Mouse (Mus musculus) c-Kit-positive CD71-negative TER-119-negative erythroid progenitor cells, embryonic 14.5 days (primary cell): Measurements from ENCODE around the gene Fundc2.

Experiments used
- DNase-seq: peaks from one replicate; pipeline ENCODE4 v3.0.0-alpha.2; 2013; ENCODE audit warnings: low read depth

The Fundc2 gene

GRCm38 (mm10) chrX:75382195-75382771, at the start of gene Fundc2, which contains the start of gene F8:
TSS of gene Fundc2 (plus strand) at chrX:75382399.
TSS of gene F8 (minus strand) at chrX:75382615.
- DNase-seq = peak; percentile 53

DNA sequence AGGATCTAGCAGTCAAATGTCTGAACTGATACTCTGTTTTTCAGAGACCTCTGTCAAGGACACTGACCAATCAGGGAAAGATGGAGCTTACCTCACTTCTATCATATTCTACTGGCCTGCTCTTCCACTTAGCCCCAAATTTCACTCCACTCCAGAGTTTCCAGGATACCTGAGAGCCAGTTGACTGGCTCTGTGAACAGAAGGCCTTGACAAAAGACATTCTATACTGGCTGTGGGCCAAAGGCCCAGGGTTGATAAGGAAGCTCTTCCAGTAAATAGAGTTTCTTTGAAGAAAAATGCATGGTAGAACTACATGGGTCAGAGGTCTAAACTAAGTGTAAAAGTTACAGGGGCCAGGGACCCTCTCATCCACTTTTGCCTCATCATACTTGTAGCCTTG, 12.0 kb upstream of the Fundc2 start:
- no peak for DNase-seq

DNA sequence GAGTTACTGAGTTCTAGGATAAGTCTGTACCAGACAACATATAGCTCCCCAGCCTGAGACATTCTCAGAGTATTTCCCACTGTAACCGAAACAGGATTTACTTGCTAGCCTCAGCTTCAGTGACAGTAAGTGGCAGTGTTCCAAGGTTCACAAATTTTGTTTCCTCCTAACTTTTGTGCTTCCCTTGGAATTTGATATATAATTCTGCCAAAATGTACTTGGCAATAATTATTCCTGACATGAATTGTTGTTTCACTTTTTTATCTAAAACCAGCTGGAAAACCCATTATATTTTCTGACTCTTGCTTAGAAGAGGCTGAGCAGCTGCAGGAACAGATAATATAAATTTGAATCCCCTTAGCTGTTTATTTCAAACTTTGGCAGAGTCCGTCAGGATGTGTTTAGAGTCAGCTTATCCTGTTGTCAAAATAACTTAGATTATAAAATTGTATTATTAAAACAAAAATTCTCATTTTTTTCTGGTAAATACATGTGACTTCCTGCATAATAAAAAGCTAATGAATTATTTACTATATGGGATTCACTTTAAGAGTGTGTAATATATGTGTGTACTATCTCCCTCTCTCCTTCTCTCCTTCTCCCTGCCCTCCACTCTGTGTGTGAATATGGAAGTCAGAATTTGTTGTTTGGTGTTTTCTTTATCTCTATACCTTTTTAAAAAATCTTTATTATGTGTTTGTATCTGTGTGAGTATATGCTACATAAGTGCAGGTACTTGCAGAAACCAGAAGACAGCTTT, 9.4 kb upstream of the Fundc2 start:
- DNase-seq = no peak

GRCm38 (mm10) chrX:75376815-75377214, 5.4 kb upstream of the Fundc2 start:
- no peak for DNase-seq

DNA sequence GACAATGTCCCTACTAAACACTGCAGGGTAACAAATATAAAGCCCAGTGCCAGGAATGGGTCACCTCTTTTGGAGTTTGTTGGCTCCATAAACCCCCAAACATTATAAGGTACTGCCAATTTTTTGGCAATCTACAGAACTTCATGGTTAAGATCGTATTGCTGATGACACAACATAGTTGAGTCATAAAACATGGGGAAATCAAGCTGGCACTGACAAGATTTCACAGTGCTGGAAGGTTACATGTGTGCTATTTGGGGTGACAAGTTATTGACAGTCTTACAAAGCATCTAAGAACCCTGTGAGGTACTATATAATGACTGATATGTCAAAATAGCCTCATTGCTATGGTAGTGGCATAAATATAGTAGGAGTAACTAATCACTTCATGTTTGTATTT, 1.0 kb upstream of the Fundc2 start:
- no peak for DNase-seq

- DNase-seq = no peak
These were observed 500 bp upstream of the Fundc2 start for GRCm38 (mm10) chrX:75381699-75382098.

DNA sequence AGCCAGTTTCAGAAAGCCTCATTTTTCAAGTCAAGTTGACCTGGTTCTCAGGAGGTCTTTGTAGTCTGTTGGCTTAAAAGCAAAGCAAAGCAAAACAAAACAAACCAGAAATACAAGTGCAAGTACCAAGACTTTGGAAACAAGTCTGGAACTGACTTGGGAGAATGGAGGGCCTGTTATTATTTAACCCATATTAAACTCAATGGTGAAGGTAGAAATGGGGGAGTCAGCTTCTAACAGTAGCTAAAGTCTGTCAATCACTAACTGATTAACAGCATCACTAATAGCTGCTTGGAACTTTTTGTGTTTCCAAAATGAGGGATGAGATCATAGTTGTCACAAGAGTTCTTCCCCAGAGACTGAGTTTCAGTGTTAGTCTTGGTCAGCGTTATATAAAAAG, 17.3 kb downstream of the Fundc2 start:
- no peak for DNase-seq

DNA sequence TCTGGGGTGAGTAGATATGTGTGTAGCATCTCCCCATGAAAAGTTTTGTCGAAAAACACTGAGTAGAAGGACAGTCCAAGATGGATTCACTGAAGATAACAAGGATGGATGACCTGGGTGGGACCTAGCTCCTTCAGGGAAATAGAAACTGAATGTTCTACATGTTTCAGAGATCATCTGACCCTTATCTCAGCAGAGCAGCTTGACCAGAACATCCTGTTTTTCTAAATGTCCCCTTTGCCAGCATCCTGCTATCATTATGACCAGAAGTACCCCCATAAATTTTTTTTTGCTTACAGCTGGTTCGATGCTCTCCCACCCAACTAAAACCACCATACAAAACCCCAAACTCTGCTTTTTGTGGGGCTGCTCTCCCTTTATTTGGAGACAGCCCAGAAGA, 20.5 kb downstream of the Fundc2 start:
- DNase-seq = no peak

- DNase-seq = no peak
These were observed 21.2 kb downstream of the Fundc2 start for GRCm38 (mm10) chrX:75403350-75403749.

DNA sequence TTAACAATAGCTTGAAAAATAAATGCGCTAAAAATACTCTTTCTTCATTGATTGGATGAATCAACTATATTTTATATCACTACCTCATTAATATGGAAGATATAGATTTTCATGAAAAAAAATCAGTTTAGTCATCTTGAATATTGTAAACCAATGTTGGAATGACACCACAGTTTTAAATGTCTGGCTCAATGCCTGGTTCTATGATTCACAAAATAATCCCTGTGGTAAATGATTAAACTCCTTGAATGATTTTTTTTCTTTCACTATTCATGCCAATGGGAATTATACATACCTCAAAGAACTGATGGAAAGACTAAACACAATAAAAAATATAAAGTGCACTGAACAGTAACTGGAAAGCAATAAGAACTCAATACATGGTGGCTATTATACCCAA, 27.5 kb downstream of the Fundc2 start:
- no peak for DNase-seq

DNA sequence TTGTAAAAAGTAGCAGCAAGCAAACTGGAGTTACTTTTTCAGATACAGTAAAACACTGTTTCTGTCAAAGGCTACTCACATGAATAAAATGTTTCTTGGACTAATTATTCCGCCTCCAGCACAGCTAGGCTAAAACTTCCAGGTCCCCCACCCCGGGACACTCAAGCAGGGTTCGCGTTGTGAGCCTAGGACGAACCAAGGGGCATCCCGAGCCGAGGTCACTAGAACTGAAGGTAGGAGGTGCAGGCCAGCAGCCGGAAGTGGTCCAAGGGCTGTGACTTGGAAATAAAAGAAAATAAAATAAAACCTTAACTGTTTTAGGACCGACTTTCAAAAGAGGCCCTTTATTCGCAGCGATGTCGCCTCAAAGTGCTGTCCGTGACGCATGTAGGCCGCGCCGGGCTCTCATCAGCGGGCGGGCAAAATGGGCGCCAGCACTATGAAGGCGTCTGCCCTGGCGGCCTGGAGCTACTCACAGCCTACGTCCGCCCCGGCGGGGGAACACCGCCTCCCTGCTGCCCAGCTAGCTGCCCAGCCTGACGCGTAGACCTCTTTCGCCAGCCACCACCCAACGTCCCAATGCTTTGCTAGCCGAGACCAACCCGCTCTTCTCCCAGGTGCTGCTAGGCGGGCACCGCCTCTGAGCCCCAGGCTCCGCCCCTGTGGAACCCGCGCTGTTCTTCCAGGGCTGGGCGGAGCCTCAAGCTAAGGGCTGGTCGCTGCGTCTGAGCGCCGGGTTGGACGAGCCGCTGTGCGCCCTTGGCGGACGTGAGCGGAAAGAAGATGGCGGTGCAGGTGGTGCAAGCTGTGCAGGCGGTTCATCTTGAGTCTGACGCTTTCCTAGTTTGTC, 34.0 kb downstream of the Fundc2 start, which contains the start of the genes Cmc4, Mtcp1 and Brcc3:
TSS of gene Cmc4 (minus strand) at position 649 of the 850 bp plus-strand sequence.
TSS of gene Mtcp1 (minus strand) at position 653 of the 850 bp plus-strand sequence.
TSS of gene Brcc3 (plus strand) at position 693 of the 850 bp plus-strand sequence.
- peak; percentile 72 for DNase-seq
